Mouse (Mus musculus): ENCODE data around the gene Ogt. TPM values are rescaled to one million over a fixed set of nuclear protein-coding genes. Genes with fewer than 3 reads are reported as not detected.

Gene Ogt
- polyA plus RNA-seq, 1 experiment from 2014 or later: 85.4 TPM

- no peak for ATAC-seq (ENCODE audit: extremely low read depth, insufficient number of reproducible peaks, low FRiP score, low TSS enrichment)
- WGBS: 56% methylated on average over 2 of the region's 2 CpGs
- H3K4me2 ChIP-seq: no peak overlapping the region
- no peaks in the 10 kb centered on the region for H3K9me3 ChIP-seq
- no peak overlapping the region for H3K9ac ChIP-seq
- H3K27ac ChIP-seq (replicated peaks): no peak overlapping the region
- peaks cover 20% of the 10 kb centered on the region for H3K4me1 ChIP-seq
- H3K4me3 ChIP-seq: no peak overlapping the region
- peaks cover 12% of the 10 kb centered on the region for H3K27me3 ChIP-seq (replicated peaks)
- peaks cover 21% of the 10 kb centered on the region for H3K36me3 ChIP-seq
Observed at GRCm38 (mm10) chrX:101645286-101645685, 5.4 kb downstream of the Ogt start.

- Histone ChIP-seq H3K4me3 (no peak overlapping the region), H3K4me2 (no peak overlapping the region), H3K9me3 (no peaks in the 10 kb centered on the region), H3K27me3 (replicated peaks) (0 out of 2 replicates have a peak, but pooled peaks cover 6% of the 10 kb centered on the region), H3K27ac (replicated peaks) (no peak overlapping the region), H3K4me1 (peaks cover 20% of the 10 kb centered on the region), H3K36me3 (peaks cover 34% of the 10 kb centered on the region), H3K9ac (no peak overlapping the region)
- no peak for ATAC-seq (ENCODE audit: extremely low read depth, insufficient number of reproducible peaks, low FRiP score, low TSS enrichment)
- WGBS: 51% methylated on average over 5 of the region's 5 CpGs
Observed at GRCm38 (mm10) chrX:101646621-101647020, 6.8 kb downstream of the Ogt start.

- Histone ChIP-seq H3K9me3 (peaks cover 27% of the 10 kb centered on the region), H3K4me2 (no peak overlapping the region), H3K27me3 (replicated peaks) (no peaks in the 10 kb centered on the region), H3K4me3 (no peak overlapping the region), H3K4me1 (no peaks in the 10 kb centered on the region), H3K9ac (no peak overlapping the region), H3K36me3 (no peaks in the 10 kb centered on the region), H3K27ac (replicated peaks) (no peak overlapping the region)
- WGBS: 89% methylated on average over 27 of the region's 27 CpGs
- no peak for ATAC-seq (ENCODE audit: extremely low read depth, insufficient number of reproducible peaks, low FRiP score, low TSS enrichment)
Observed at GRCm38 (mm10) chrX:101695686-101696085, 55.8 kb downstream of the Ogt start.

- no peak for ATAC-seq (ENCODE audit: extremely low read depth, insufficient number of reproducible peaks, low FRiP score, low TSS enrichment)
- Histone ChIP-seq H3K9ac (no peak overlapping the region), H3K9me3 (peaks cover 27% of the 10 kb centered on the region), H3K27me3 (replicated peaks) (no peaks in the 10 kb centered on the region), H3K27ac (replicated peaks) (no peak overlapping the region), H3K36me3 (no peaks in the 10 kb centered on the region), H3K4me1 (no peaks in the 10 kb centered on the region), H3K4me3 (no peak overlapping the region), H3K4me2 (no peak overlapping the region)
- 54% methylated on average over 46 of the region's 54 CpGs for WGBS
Observed at GRCm38 (mm10) chrX:101697537-101697936, 57.7 kb downstream of the Ogt start.

- ATAC-seq (ENCODE audit: extremely low read depth, insufficient number of reproducible peaks, low FRiP score, low TSS enrichment): no peak
- H3K9me3 ChIP-seq: peaks cover 27% of the 10 kb centered on the region
- WGBS: 41% methylated on average over 23 of the region's 23 CpGs
Observed at GRCm38 (mm10) chrX:101698232-101698631, 58.4 kb downstream of the Ogt start.

GRCm38 (mm10) chrX:101705111-101705510 lies 65.3 kb downstream of the Ogt start:
- 69% methylated on average over 7 of the region's 7 CpGs for WGBS
- Histone ChIP-seq H3K27me3 (replicated peaks) (peaks cover 2% of the 10 kb centered on the region), H3K9me3 (no peaks in the 10 kb centered on the region), H3K4me2 (no peak overlapping the region), H3K4me3 (no peak overlapping the region), H3K4me1 (no peaks in the 10 kb centered on the region), H3K27ac (replicated peaks) (no peak overlapping the region), H3K36me3 (no peaks in the 10 kb centered on the region), H3K9ac (no peak overlapping the region)
- ATAC-seq (ENCODE audit: extremely low read depth, insufficient number of reproducible peaks, low FRiP score, low TSS enrichment): no peak

More at GRCm38 (mm10) chrX:101698232-101698631, 58.4 kb downstream of the Ogt start:
- Histone ChIP-seq H3K27me3 (replicated peaks) (no peaks in the 10 kb centered on the region), H3K27ac (replicated peaks) (no peak overlapping the region), H3K9ac (no peak overlapping the region), H3K4me3 (no peak overlapping the region), H3K4me1 (no peaks in the 10 kb centered on the region), H3K36me3 (no peaks in the 10 kb centered on the region), H3K4me2 (no peak overlapping the region)

- no peak overlapping the region for H3K27ac ChIP-seq (replicated peaks)
- no peak overlapping the region for H3K4me3 ChIP-seq
- H3K27me3 ChIP-seq (replicated peaks): peaks cover 46% of the 10 kb centered on the region
- H3K4me1 ChIP-seq: no peaks in the 10 kb centered on the region
- ATAC-seq (ENCODE audit: extremely low read depth, insufficient number of reproducible peaks, low FRiP score, low TSS enrichment): no peak
- H3K9ac ChIP-seq: no peak overlapping the region
- no peaks in the 10 kb centered on the region for H3K36me3 ChIP-seq
- 47% methylated on average over 1 of the region's 1 CpGs for WGBS
- H3K9me3 ChIP-seq: no peaks in the 10 kb centered on the region
- H3K4me2 ChIP-seq: no peak overlapping the region
Observed at GRCm38 (mm10) chrX:101720401-101720800, 80.5 kb downstream of the Ogt start.

- Histone ChIP-seq H3K4me2 (no peak overlapping the region), H3K36me3 (no peaks in the 10 kb centered on the region), H3K4me3 (no peak overlapping the region), H3K4me1 (peaks cover 8% of the 10 kb centered on the region; the same call in 1 of the 2 replicates), H3K9ac (no peak overlapping the region), H3K27ac (replicated peaks) (no peak overlapping the region), H3K9me3 (no peaks in the 10 kb centered on the region), H3K27me3 (replicated peaks) (peaks cover 34% of the 10 kb centered on the region; the same call in 1 of the 2 replicates)
- no peak for ATAC-seq (ENCODE audit: extremely low read depth, insufficient number of reproducible peaks, low FRiP score, low TSS enrichment)
Observed at GRCm38 (mm10) chrX:101730010-101730409, 90.2 kb downstream of the Ogt start.

- H3K9me3 ChIP-seq: no peaks in the 10 kb centered on the region
- no peak overlapping the region for H3K27ac ChIP-seq (replicated peaks)
Observed at GRCm38 (mm10) chrX:101732644-101733043, 92.8 kb downstream of the Ogt start.

GRCm38 (mm10) chrX:101733288-101733687 lies 93.4 kb downstream of the Ogt start:
- H3K27me3 ChIP-seq (replicated peaks): peaks cover 60% of the 10 kb centered on the region
- no peak overlapping the region for H3K27ac ChIP-seq (replicated peaks)
- peaks cover 8% of the 10 kb centered on the region; the same call in 1 of the 2 replicates for H3K4me1 ChIP-seq
- no peaks in the 10 kb centered on the region for H3K9me3 ChIP-seq
- no peaks in the 10 kb centered on the region for H3K36me3 ChIP-seq
- H3K4me2 ChIP-seq: no peak overlapping the region
- no peak overlapping the region for H3K4me3 ChIP-seq
- no peak for ATAC-seq (ENCODE audit: extremely low read depth, insufficient number of reproducible peaks, low FRiP score, low TSS enrichment)
- no peak overlapping the region for H3K9ac ChIP-seq
- WGBS: 57% methylated on average over 3 of the region's 3 CpGs

More at GRCm38 (mm10) chrX:101732644-101733043, 92.8 kb downstream of the Ogt start:
- no peak overlapping the region for H3K4me2 ChIP-seq
- ATAC-seq (ENCODE audit: extremely low read depth, insufficient number of reproducible peaks, low FRiP score, low TSS enrichment): no peak
- no peaks in the 10 kb centered on the region for H3K36me3 ChIP-seq
- H3K4me1 ChIP-seq: peaks cover 8% of the 10 kb centered on the region; the same call in 1 of the 2 replicates
- H3K9ac ChIP-seq: no peak overlapping the region
- peaks cover 56% of the 10 kb centered on the region for H3K27me3 ChIP-seq (replicated peaks)
- WGBS: 66% methylated on average over 12 of the region's 12 CpGs
- H3K4me3 ChIP-seq: no peak overlapping the region

GRCm38 (mm10) chrX:101733828-101734319 lies 94.0 kb downstream of the Ogt start, which contains the start of gene Cxcr3:
TSS of gene Cxcr3 (minus strand) at chrX:101734269.
- no peak within 1 kb of the TSS for H3K9ac ChIP-seq
- no peaks in the 10 kb centered on the region for H3K9me3 ChIP-seq
- H3K27ac ChIP-seq (replicated peaks): no peak within 1 kb of the TSS
- peaks cover 8% of the 10 kb centered on the region; the same call in 1 of the 2 replicates for H3K4me1 ChIP-seq
- 37% methylated on average over 11 of the region's 11 CpGs for WGBS
- ATAC-seq (ENCODE audit: extremely low read depth, insufficient number of reproducible peaks, low FRiP score, low TSS enrichment): no peak
- no peaks in the 10 kb centered on the region for H3K36me3 ChIP-seq
- no peak within 1 kb of the TSS for H3K4me3 ChIP-seq
- H3K27me3 ChIP-seq (replicated peaks): peaks cover 63% of the 10 kb centered on the region
- no peak within 1 kb of the TSS for H3K4me2 ChIP-seq

All from heart, embryonic 13.5 days (tissue).